Mouse (Mus musculus) forebrain, embryonic 13.5 days (tissue): ENCODE data around the gene Cgrrf1. TPM values are rescaled to one million over a fixed set of nuclear protein-coding genes. Genes with fewer than 3 reads are reported as not detected.

Source experiments
- polyA plus RNA-seq: library from polyadenylated mRNA; unstranded; fragments of >200 nt; fragmentation: Nextera tagmentation; extraction: Ambion mirVana; gene quantifications from 2 replicates; pipeline ENCODE4 v1.2.1, GENCODE M21; 2015

Gene Cgrrf1
- polyA plus RNA-seq, 1 experiment from 2014 or later: 23.8 TPM

Other genes starting within 250 kb of the Cgrrf1 start
- 38.5 and 41.8 TPM in 2 replicates for gene Cdkn3, start 71.6 kb upstream of the Cgrrf1 start, polyA plus RNA-seq
- gene Cnih1, start 43.7 kb upstream of the Cgrrf1 start, polyA plus RNA-seq: 168 and 176 TPM in 2 replicates
- gene Gmfb, start 9.9 kb upstream of the Cgrrf1 start, polyA plus RNA-seq: 90.1 and 98.6 TPM in 2 replicates
- 5.2 and 5.8 TPM in 2 replicates for gene Samd4, start 50.7 kb downstream of the Cgrrf1 start, polyA plus RNA-seq